Mouse (Mus musculus): ENCODE measurements at regions not wholly inside any gene's neighbourhood (a gene's known extent, or its start where the extent isn't known, plus 50 kb on each side); places are given as distances from the start of the nearest gene placed in this dataset.
A peak's percentile ranks its signal among the peaks of the same experiment; 100 is the strongest.

DNA sequence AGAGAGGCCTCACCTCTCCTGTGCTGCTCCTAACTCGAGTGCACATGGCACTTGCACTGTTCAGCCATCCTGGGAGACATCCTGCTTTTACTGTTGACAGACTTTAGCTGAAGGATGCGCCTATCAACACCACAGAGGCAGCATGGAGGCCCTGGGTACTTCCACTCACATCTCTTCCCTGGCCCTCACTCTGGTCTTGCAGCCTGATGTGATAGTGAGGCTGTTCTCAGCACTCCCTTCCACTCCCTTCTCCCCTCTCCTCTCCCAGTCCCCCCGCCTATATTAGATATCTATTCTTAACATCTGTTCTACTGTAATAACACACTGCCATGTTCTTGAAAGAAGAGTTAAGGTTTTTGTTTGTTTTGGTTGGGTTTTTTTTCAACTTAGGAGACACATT is 50.2 kb upstream of the Bod1 start:
- DNase-seq (ENCODE audit: low read depth, low spot score) = no peak

DNA sequence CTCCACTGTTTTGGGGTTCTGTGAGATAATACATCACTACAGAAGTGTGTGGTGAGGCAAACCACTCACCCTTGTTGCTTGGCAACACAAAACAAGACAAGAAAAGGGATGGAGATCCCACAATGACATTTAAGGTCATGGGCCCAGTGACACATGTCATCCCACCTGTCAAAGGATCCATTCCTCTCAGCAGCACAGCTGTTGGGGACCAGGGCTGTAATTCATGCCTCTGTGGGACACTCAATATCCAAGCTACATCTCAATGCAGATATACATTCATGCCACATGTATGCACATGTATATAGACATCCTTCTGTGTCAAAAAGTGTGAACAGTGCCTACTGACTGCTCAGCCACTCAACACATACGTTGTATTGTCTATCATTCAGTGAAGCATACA is 52.8 kb upstream of the Bod1 start:
- no peak for DNase-seq (ENCODE audit: low read depth, low spot score)

DNA sequence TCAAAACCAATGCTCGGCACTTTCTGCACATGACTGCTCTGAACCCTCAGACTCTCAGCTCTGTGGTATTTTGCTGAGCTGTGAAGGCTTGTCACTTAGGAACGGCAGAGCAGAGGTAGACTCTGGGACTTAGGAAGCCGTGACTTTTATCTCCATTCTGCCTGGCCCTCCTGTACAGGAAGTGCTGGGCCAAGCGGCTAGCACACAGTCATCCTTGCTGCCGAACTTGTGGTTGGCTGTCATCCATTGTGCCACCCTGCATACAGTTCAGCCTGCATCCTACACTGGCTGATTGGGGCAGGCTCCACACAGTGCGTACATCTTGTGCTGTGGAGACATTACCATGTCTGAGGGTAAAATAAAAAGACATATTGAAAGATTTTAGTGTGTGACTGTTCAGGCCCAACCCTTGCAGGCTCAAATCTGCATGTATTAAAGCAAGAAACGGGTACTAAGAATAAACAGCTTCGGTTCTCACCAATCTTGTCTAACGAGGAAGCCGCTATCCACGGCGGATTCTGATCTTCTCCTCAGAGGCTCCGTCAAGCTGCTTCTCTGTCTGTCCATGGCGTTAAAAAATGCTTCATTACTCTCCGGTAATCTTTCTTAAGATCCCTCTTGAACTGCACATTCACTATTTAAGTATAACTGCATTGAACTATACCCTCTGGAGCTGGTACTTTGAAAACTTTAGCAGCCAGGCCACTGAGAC is 54.4 kb upstream of the Bod1 start:
- peak; percentile 53 for DNase-seq (ENCODE audit: low read depth, low spot score)

DNA sequence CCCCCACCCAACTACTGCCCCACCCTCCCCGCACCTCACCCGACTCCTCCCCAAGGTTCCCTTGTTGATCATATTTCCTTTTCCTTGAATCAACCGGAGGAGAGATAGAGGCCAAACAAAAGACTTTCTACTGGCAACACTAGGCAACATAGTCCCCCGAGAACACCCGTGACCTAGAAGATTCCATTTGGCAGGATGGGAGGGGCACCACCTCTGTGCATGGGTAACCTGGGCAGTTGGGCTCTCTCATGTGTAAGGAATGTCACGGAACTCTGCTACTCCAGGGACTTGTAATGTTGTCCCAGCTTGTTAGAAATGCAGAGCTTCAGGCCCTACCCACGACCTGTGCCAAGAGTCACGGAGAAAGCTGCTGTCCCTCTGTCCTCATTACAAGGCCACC is 55.6 kb upstream of the Bod1 start:
- DNase-seq (ENCODE audit: low read depth, low spot score) = no peak

DNA sequence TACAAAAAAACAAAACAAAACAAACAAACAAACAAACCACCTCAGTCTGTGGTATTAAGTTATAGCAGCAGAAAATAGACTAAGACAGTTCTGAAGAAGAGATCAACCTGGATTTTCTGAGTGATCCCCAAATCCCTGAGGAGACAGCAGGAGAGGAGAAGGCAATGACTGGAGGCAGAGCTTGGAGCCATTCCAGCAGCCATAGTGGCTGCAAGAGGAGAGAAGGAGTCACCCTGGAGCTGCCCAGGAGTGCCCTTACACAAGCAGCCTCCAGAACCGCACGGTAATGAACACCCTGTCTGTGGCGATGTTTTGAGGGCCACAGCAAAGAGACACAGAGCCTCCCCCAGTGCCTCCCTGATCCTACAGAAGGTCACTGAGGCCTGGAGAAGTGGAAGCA is 58.0 kb upstream of the Bod1 start:
- DNase-seq (ENCODE audit: low read depth, low spot score) = peak; percentile 49

DNA sequence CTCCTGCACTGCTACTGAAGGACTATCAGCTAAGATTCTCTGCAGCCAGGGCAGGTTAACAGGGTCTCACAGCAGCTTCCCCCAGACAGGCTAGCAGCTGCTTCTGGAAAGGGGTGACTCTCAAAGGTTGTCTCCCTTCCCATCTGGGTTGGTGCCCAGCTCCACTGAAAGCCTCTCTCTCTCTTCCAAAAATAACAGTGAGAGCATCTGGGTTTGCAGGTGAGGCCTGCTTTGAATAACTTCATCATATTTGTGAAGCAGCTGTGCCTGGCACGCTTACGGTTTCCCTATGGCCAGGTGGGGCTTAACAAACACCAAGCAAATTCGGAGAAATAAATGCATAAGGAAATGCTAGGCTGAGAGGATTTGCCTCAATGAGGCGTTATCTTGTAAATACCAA is 58.5 kb upstream of the Bod1 start:
- peak; percentile 58 for DNase-seq (ENCODE audit: low read depth, low spot score)

DNA sequence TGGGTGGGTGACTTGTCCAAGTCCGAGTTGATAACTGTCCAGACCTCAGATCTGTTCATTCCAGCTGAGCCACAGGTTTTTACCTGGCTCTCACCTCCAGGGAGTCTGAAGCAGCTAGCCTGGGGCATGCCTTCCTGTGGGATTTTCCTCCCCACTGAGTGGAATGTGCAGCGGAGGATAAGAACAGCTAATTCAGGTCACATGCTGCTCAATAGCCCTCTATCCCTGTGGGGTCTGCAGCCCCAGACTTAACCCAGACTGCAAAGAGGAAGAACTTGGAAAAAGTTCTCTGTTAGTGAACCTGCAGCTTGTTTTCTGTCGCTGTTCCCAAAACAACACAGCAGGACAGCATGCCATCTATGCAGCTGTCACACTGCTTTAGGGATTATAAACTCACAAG is 59.0 kb upstream of the Bod1 start:
- DNase-seq (ENCODE audit: low read depth, low spot score) = no peak

- no peak for DNase-seq (ENCODE audit: low read depth, low spot score)
These were observed 59.8 kb upstream of the Bod1 start for GRCm38 (mm10) chr11:31731459-31731858.

GRCm38 (mm10) chr11:31732342-31732741 is 60.7 kb upstream of the Bod1 start:
- no peak for DNase-seq (ENCODE audit: low read depth, low spot score)

- no peak for DNase-seq (ENCODE audit: low read depth, low spot score)
These were observed 61.3 kb upstream of the Bod1 start for GRCm38 (mm10) chr11:31732958-31733357.

- DNase-seq (ENCODE audit: low read depth, low spot score) = peak; percentile 71
These were observed 62.4 kb upstream of the Bod1 start for GRCm38 (mm10) chr11:31734091-31734490.

DNA sequence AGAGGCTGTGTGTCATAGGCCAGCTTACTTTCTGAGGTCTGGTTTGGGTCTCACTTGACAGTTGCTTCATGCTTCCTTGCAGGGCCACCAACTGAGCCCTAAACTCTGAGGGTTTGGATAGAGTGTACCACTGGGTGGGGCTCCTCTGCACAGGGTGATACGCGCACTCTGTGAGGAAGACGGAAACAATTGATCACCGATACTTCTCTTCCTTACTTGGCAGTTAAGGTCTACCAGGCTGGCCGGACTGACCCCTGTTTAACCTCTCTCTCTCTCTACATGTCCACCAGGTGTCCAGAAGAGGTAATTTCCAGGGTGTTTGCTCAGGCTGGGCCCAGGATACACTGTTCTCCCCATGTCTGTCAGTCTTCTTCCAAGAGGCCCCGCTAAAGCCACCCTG is 63.6 kb upstream of the Bod1 start:
- no peak for DNase-seq (ENCODE audit: low read depth, low spot score)

- no peak for DNase-seq (ENCODE audit: low read depth, low spot score)
These were observed 64.4 kb upstream of the Bod1 start for GRCm38 (mm10) chr11:31736086-31736485.

DNA sequence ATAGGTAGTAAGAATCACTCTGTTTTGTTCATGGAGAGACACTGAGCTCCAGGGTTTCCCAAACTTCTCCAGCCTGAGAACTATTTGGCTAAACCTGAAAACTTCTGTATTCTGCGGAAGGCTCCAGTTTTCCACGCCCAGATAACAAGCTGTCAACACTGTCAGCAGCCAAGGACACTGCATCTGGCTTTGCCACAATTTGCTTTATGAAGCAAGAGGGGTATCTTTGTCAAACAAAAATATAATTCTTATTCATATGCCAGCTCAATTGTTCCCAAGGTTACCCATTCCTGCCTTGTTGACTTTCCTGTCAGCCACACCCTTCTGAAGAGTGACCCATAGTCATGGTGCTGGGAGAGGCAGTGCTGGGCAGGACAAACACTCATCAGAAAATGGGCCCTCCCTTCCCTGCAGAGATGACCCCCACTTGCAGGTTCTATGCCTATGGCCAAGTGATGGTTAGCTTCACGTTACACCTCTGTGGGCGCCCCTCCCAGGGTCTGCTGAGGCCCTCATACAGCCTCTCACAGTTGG is 64.9 kb upstream of the Bod1 start:
- DNase-seq (ENCODE audit: low read depth, low spot score) = no peak

DNA sequence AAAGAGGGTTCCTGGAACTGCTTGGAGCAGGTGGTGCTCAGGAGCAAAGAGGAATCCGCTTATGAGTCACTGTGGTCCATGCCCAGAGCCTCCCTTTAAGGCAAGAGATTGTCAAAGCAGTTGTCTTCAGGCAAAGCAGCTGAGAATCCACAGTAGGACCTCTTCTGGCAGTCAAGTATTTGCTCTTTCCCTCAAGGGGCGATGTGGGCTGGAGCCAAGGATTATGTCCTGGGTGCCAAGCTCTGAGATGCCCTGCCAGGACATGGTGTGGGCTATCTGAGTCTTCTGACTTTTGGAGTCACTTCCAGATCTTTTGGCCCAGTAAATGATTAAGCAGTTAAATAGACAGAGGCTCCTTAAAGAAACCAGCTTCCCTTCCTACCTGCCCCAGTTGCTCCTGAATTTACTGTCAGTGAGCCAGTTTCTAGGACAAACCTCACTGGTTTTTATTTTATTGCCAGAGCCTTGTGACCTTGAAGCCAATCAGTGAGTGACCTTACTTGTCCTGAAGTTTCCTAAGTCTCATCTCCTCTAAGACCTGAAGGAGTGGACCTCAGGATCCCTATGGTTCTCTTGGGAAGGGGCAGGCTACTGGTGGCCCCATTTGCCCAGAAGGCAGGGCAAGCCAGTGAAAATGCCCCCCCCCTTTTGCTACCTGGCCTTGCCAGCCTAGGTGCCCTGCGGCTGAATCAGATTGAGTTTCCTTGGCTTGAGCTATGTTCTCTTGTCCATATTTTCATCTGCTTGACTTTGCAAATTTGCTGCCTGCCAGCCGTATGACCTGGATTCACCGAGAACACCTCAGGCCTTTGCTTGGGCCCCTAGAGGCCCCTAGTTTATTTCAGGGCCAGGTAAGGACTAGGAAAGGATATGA is 66.7 kb upstream of the Bod1 start:
- peak; percentile 81 for DNase-seq (ENCODE audit: low read depth, low spot score)

GRCm38 (mm10) chr11:31740409-31740808 is 68.7 kb upstream of the Bod1 start:
- DNase-seq (ENCODE audit: low read depth, low spot score) = no peak

DNA sequence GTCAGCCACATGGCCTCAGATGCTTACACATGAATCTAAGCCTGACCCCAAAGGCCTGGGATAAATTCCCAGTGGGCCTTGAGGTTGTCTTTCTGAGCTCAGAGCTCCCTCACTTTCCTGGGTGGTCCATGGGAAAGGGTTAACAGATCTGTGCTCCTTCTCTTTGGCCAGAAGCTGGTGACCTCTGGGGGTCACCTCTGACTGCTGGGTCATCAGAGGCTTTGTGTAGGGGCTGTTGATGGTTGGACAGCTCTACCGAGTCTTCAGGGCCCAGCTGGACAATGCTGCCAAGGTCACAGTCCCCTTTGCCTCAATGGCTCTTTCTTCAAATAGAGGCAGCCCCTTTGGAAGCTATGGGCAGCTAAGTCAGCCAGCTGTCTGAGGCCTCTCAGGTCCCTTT is 70.5 kb upstream of the Bod1 start:
- no peak for DNase-seq (ENCODE audit: low read depth, low spot score)

DNA sequence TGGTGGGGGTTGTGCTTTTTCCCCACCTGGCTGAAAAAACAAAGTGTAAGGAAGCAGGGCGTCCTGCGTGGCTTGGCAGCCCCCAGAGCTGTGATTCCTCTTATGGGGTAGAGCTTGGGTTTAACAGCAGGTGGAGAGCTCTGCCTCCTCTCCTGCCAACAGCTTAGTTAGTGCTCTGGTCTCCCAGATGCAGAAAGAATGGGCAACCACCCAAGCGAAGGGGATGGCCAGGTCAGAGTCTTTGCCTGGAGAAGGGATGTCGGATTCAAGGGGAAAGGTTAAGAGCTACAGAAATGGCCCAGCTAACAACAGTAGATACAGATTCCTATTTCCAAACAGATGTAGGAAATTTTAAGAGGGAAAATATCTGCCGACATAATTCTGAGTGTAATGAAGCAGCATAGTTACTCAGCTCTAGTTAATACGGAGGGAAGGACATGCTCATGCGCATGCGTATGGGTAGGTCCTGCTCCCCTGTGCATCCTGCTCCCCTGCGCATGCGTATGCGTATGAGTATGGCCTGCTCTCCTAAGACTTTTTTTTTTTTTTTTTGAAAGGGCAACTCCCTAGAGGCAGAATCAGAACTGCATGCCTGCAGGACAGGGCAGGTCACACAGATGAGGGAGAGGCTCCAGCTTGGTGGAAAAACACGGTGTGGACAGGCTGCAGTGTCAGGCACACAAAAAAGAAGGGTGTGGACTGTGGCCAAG is 72.5 kb upstream of the Bod1 start:
- DNase-seq (ENCODE audit: low read depth, low spot score) = no peak

DNA sequence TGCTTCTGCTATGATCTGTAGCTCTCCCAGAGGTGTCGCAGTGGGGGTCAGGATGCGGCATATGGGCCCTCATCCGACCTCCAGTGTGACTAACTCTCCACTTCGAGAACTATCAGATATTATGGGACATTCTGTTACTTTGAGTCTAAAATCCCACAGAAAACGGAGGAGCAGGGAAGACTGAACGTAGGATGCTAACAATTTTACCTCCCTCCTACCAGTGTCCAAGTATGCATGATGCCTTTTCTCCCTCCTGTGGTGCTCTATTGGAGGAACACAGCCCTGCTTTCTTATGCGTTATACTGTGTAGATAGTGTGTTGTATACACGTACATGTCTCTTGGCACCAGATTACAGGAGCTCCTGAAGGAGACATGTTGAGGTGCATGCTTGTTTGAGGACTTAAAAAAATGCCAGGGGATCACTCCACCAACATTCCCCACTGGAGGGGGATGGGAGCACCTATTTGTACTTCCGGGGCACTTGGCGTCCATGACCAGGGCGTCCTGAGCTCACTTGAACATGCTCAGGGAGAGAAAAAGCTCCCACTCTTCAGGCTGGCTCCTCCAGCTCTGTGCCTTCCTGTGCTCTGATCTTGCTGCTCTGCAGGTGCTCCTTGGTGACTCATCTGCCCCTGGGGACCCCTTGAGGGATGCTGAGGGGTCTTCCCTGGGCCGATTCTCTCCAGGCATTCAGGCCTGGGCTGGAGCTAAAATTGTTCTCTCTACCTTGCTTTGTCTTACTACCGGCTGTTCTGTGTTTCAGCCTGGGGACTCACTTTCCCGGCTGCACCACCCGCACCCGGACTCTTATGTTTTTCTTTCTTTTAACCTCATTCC is 73.6 kb upstream of the Bod1 start:
- peak; percentile 42 for DNase-seq (ENCODE audit: low read depth, low spot score)

DNA sequence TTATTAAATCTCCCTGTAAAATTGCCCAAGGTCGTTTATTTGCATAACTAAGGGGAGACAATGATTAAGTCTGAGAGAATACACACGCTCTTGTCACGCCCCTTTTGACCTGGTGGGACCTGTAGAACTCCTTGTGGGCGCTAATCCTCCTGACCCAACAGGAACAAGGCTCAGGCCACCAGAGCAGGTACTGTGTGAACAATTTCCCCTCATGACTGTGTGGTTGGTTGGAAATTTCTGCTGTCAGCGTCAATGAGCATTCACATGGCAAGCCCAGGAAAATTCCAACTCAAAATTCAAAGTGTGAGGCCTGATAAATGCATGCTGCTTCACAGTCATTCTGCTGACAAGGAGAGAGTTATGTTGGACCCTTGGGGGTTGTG is 74.2 kb upstream of the Bod1 start:
- DNase-seq (ENCODE audit: low read depth, low spot score) = no peak

DNA sequence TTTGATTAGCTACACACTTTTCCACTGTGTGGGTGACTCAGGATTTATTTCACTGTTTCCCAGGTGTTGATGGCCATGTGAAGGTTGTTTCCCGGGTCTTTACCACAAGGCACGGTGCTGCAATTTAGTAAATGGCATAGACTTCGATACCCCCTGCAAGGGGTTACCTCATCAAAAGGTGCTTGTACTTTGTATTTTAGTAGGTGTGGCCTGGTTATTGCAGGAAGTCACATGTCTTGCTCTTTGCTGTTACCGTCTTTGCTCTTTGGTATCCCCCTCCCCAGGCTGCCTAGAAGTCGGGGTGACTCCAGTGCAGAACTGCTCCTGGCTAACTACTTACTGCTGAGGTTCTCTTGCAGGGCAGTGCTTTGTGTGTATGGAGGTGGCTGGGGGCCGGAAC is 74.8 kb upstream of the Bod1 start:
- no peak for DNase-seq (ENCODE audit: low read depth, low spot score)

Data from brain, adult 2 months (tissue).